Mouse (Mus musculus) cerebellum, postnatal 14 days (tissue): ENCODE measurements around the gene Hoxb3.
A peak's percentile ranks its signal among the peaks of the same experiment; 100 is the strongest.

ENCODE experiments used
- DNase-seq, 2 experiments: peaks; one replicate each; pipeline ENCODE4 v3.0.0; 2021; ENCODE audit warnings: mixed read lengths in 2 of 2

Hoxb3 gene

GRCm38 (mm10) chr11:96303151-96304099, 19.7 kb upstream of the Hoxb3 start, which contains the start of gene Hoxb5:
Gene Hoxb5 (plus strand): TSS chr11:96303336.
- peak; percentile 62 to 74 for DNase-seq

DNA sequence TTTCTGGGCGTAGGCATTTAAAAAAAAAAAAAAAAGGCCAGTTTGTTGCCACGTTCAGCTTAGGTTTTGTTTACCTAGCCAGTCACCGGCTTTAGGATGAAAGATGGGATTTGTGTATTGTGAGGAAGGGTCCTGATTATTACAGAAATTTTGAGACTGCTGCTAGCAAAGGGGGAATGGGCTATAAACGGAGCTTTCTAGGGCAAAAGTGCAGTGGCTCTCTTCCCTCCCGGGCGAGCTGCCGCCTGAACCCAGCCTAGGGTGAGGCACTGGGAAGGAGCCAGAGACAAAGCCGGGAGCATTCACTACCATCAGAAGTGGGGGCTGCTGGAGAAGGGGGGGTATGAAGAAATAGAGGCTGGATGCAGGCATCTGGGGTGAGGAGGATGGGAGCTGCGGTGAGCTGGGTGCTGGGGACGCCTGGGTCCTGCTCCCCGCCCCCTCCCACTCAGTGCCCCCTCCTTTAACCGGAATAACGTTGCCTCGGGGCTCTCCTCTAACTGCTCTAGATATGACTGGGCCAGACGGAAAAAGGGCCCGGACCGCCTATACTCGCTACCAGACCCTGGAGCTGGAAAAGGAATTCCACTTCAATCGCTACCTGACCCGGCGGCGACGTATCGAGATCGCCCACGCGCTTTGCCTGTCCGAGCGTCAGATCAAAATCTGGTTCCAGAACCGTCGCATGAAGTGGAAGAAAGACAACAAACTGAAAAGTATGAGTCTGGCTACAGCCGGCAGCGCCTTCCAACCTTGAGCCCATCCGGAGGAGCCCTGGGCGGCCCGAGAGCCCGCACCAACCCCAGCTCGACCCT, 18.5 kb upstream of the Hoxb3 start:
- DNase-seq, result no peak

DNA sequence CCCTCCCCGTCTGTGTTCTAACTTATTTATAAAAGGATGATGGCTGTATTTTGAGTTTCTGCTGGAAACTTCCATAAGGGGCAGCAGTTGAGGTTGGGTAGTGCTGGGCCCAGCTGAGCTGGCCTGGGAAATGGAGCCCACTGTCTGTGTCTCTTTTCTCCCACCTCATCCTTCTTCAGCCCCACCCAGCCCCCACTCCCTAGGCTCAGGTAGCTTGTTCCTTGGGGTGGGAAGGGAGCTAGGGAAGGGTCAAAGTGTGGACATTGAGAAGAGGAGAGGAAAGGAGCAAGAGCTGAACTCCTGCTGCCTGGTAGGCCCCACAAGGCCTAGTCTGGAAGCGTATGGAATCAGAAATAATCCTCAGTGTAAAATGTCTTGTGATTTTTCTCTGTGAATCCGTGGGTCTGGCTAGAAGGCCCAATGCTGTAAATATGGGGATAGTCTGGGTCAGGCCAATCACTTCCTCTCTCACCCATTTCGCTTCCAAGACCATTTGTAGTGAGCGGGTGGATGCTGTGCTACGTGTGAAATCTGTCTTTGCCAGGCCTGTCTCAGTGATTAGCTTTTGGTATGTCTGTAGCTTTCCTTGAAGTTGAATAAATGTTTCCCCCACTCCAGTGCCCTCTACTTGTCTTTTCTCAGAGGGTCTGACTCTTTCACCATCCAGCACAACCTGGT, 17.5 kb upstream of the Hoxb3 start:
- no peak for DNase-seq

- no peak for DNase-seq
These were observed 16.8 kb upstream of the Hoxb3 start for GRCm38 (mm10) chr11:96306183-96306907.

- no peak for DNase-seq
These were observed 16.2 kb upstream of the Hoxb3 start for GRCm38 (mm10) chr11:96306908-96307269.

GRCm38 (mm10) chr11:96308763-96309162, 14.4 kb upstream of the Hoxb3 start:
- DNase-seq, result no peak

GRCm38 (mm10) chr11:96309288-96309687, 13.8 kb upstream of the Hoxb3 start:
- no peak for DNase-seq

DNA sequence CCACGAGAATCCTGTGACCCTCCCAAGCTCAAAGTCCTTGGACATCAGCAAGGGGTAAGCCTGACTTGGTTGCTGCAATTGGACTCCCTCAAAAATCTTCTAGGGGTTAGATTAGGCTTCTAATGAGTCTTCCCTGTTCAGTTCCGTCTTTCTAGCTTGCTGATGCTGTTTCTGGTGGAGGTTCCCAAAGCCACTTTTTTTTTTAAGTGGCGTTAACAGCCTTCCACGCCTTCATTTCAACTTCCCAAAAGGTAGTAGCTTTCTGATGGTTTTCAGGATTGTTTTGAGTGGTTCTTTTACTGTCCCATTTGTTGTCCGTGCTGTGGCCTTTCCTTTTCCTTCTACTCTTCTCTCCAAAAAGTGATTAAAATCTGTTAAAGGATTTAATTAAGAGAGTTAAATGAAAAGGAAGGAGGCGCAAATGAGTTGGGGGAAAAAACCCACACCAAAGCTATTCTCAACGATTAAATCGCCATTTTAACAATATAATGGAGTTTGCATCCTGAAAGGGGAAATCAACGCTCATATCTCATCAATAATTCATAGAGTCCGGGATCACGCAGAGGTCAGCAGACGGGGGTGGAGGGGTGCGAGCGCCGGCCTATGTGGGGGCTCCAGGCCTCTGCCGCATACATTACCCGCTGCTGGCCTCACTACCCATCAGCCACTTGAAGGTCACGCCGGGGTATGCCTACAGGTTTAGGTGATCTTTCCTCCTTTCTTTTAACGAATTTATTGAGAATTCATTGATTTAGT, 12.8 kb upstream of the Hoxb3 start:
- no peak for DNase-seq

DNA sequence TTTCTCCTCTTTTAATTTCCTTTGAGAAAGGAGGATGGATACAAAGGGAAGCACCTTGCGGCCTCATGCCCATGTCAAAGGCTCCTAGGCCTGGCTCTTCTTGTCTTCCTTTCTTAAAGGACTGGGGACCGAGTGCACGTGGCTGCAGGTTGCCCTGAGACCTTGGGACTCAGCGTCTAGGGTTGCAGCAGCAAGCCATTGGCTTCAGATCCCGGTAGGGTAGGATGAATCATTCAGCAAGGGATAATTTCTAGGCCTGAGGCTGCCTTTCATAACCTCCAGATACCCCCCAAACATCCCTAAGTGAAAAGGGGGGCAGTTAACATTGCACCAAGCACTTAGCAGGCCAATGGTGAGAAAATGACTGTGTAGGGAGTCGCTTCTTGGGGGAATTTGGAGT, 12.0 kb upstream of the Hoxb3 start:
- no peak for DNase-seq

- DNase-seq, result peak; percentile 34 to 49
These were observed 11.4 kb upstream of the Hoxb3 start for GRCm38 (mm10) chr11:96311520-96312417.

GRCm38 (mm10) chr11:96313134-96313533, 10.0 kb upstream of the Hoxb3 start:
- no peak for DNase-seq

GRCm38 (mm10) chr11:96313806-96314428, 9.2 kb upstream of the Hoxb3 start:
- no peak for DNase-seq

DNA sequence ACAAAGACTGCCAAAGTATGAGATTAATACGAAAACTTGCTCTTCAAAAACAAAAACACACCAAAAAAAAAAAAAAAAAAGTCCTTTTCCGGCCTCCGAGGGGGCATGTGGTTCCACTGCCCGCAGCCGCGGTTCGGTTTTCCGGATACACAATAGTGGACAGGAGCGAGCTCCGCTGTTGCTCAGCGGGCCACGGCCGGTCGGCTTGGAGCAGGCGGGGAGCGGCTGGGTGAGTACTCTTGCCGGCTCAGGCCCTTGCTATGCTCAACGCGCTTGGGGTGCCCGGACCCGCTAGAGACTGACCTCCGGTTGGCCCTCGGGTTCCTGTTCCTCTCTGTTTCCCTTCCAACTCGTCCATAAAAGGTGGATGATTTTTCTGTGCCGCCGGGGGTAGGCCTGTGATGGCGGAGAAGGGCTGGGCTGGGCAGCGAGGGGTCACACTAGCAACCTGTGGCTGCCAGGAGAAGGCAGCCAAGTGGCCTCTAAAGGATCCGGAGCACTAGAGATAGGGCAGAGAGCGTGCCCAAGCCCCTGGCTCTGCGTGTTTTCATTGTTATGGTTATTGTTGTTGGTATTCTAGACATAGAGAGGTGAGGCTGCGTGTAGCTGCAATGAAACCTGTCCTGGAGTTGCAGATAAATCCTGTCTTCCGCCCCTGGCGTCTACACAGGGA, 8.3 kb upstream of the Hoxb3 start:
- no peak for DNase-seq

DNA sequence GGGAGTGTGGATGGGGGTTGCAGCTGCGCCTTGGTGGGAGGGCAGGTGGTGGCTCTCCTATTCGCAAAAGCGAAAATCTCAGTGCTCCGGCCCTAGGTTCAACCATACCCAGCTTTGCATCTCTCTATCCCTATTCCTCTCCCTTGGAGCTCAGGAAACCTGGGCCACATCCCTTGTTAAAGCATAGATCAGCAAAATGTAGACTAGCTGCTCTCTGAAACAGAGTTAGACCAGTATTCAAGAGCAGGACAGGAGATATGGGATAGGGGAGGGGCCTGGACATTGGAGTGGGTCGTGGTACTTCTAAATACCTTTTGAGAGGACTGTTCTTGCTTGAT, 7.8 kb upstream of the Hoxb3 start:
- no peak for DNase-seq

DNA sequence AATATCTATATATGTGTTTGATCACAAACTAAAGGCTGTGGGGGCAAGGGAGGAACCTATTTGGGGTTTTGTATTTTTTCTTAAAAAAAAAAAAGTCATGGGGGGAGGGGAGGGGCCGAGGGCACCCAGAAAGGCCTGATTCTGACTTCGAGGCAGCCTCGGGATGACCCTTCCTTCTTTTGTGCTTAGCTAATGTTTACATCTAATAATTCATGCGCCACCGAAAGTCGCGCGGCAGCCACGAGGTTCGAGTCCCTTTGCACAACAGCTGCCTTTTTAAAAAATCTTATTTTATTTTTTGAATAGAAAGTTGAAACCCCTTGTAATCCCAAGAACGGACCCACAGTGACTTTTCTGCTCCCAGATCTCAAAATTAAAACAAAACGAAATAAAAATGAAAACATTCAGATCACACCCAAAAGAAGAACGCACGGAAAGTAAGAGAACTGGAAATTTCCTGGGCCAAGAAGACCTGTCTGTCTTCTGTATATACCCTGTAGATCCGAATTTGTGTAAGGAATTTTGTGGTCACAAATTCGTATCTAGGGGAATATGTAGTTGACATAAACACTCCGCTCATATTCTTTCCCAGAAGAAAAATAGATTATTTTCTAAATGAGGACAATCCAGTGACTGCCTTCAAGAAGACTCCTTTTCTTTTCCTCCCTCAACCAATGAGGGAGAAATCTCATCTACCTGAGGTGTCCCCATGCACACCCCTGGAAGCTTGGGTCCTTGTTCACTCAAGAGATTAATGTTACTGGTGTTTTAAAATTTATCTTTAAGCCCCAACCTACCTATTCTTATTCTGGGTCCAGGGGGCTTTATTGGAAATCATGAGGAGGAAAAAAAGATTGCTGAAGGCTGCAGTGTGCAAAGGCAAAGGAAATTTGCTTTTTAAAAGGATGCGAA, 6.2 kb upstream of the Hoxb3 start:
- peak in 1 of 2 experiments; percentile 54 for DNase-seq

- DNase-seq, result no peak
These were observed 5.3 kb upstream of the Hoxb3 start, which contains the start of gene Hoxb4 for GRCm38 (mm10) chr11:96317608-96318367. Gene Hoxb4 (plus strand): TSS chr11:96318267.

DNA sequence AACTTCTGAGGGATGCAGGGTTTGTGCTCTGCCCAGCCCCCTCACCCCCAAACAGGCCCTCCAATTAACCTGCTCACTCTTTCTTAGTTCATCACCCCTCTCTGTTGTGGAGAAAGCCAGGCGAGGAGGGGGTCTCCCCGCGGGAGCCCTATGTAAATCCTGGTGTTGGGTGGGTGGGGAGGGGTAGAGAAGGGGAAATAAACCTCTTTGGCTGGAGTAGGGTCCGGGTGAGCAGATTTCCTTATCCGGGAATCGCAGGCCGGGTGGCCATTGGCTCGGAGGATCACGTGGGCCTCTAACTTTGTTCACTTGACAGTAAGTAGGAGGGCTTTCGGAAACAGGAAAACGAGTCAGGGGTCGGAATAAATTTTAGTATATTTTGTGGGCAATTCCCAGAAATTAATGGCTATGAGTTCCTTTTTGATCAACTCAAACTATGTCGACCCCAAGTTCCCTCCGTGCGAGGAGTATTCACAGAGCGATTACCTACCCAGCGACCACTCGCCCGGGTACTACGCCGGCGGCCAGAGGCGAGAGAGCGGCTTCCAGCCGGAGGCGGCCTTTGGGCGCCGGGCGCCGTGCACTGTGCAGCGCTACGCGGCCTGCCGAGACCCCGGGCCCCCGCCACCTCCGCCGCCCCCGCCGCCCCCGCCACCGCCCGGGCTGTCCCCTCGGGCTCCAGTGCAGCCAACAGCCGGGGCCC, 4.6 kb upstream of the Hoxb3 start:
- DNase-seq, result no peak
